Mouse (Mus musculus) hindbrain, embryonic 10.5 days (tissue): ENCODE data around the gene Zbtb38. TPM values are rescaled to one million over a fixed set of nuclear protein-coding genes. Genes with fewer than 3 reads are reported as not detected.

ENCODE experiments used
- DNase-seq: peaks from one replicate; pipeline ENCODE4 v3.0.0-alpha.2; 2017; ENCODE audit warnings: low spot score
- H3K27ac ChIP-seq: fragments of 300-500 bp; sonication (generic); 2 replicates; pipeline ENCODE4 v1.5.1; 2016; ENCODE audit warnings: mild to moderate bottlenecking, moderate library complexity
- H3K27me3 ChIP-seq: fragments of 300-500 bp; sonication (generic); 2 replicates; pipeline ENCODE4 v1.6.1; 2016; ENCODE audit warnings: mild to moderate bottlenecking; ENCODE audit not compliant: poor library complexity, insufficient read depth, severe bottlenecking
- H3K36me3 ChIP-seq: fragments of 300-500 bp; sonication (generic); 2 replicates; pipeline ENCODE4 v1.6.1; 2016; ENCODE audit warnings: mild to moderate bottlenecking, moderate library complexity
- H3K4me1 ChIP-seq: fragments of 300-500 bp; sonication (generic); replicated peaks from 2 replicates; pipeline ENCODE4 v1.6.1; 2016; ENCODE audit warnings: mild to moderate bottlenecking
- H3K4me3 ChIP-seq: fragments of 300-500 bp; sonication (generic); 2 replicates; pipeline ENCODE4 v1.5.1; 2016; ENCODE audit warnings: mild to moderate bottlenecking, moderate library complexity
- H3K9me3 ChIP-seq: fragments of 300-500 bp; sonication (generic); 2 replicates; pipeline ENCODE4 v1.6.1; 2016; ENCODE audit warnings: mild to moderate bottlenecking, moderate library complexity
- WGBS: fragments of 180-500 bp; shearing (Covaris S2); methylation state at CpG from one replicate; pipeline ENCODE4 v1.1.7; 2016; 5-methylcytosine and 5-hydroxymethylcytosine counted together
- polyA plus RNA-seq: library from polyadenylated mRNA; unstranded; fragments of >200 nt; fragmentation: Nextera tagmentation; extraction: Ambion mirVana; gene quantifications from 2 replicates; pipeline ENCODE4 v1.2.1, GENCODE M21; 2016

Gene Zbtb38
- polyA plus RNA-seq, 1 experiment from 2014 or later = 7.8 TPM

- DNase-seq = no peak
- H3K27ac ChIP-seq = no peak overlapping the region
- 56% methylated on average over 1 of the region's 1 CpGs for WGBS
- peaks cover 15% of the 10 kb centered on the region for H3K4me1 ChIP-seq
- H3K4me3 ChIP-seq = no peak overlapping the region
- H3K9me3 ChIP-seq = no peaks in the 10 kb centered on the region
- no peaks in the 10 kb centered on the region for H3K27me3 ChIP-seq
- no peaks in the 10 kb centered on the region for H3K36me3 ChIP-seq
Measured at GRCm38 (mm10) chr9:96754625-96754969, 2.0 kb upstream of the Zbtb38 start.

- H3K36me3 ChIP-seq = no peaks in the 10 kb centered on the region
- no peaks in the 10 kb centered on the region for H3K27me3 ChIP-seq
- WGBS = 78% methylated on average over 11 of the region's 11 CpGs
- peaks cover 12% of the 10 kb centered on the region for H3K4me1 ChIP-seq
- H3K27ac ChIP-seq = peak overlapping the region; percentile 9; the same call in 1 of the 2 replicates
- H3K9me3 ChIP-seq = no peaks in the 10 kb centered on the region
- DNase-seq = no peak
- H3K4me3 ChIP-seq = no peak overlapping the region
Measured at GRCm38 (mm10) chr9:96753921-96754624, 1.4 kb upstream of the Zbtb38 start.

GRCm38 (mm10) chr9:96753392-96753791 is 761 bp upstream of the Zbtb38 start:
- H3K27me3 ChIP-seq = no peaks in the 10 kb centered on the region

GRCm38 (mm10) chr9:96751821-96752602 is 619 bp downstream of the Zbtb38 start:
- no peak overlapping the region for H3K4me3 ChIP-seq
- no peaks in the 10 kb centered on the region for H3K36me3 ChIP-seq
- 89% methylated on average over 15 of the region's 15 CpGs for WGBS
- no peaks in the 10 kb centered on the region for H3K27me3 ChIP-seq
- peak overlapping the region; percentile 73 for H3K27ac ChIP-seq
- H3K9me3 ChIP-seq = no peaks in the 10 kb centered on the region
- H3K4me1 ChIP-seq = peaks cover 12% of the 10 kb centered on the region
- no peak for DNase-seq

More at GRCm38 (mm10) chr9:96753392-96753791, 761 bp upstream of the Zbtb38 start:
- peak overlapping the region; percentile 73; the same call in 1 of the 2 replicates for H3K27ac ChIP-seq
- 89% methylated on average over 8 of the region's 8 CpGs for WGBS
- no peaks in the 10 kb centered on the region for H3K36me3 ChIP-seq
- DNase-seq = no peak
- no peaks in the 10 kb centered on the region for H3K9me3 ChIP-seq
- peaks cover 12% of the 10 kb centered on the region for H3K4me1 ChIP-seq
- H3K4me3 ChIP-seq = no peak overlapping the region

GRCm38 (mm10) chr9:96750636-96751035 is 2.0 kb downstream of the Zbtb38 start:
- DNase-seq = no peak
- no peak overlapping the region for H3K4me3 ChIP-seq
- H3K4me1 ChIP-seq = peaks cover 12% of the 10 kb centered on the region
- H3K9me3 ChIP-seq = no peaks in the 10 kb centered on the region
- WGBS = 97% methylated on average over 11 of the region's 11 CpGs
- H3K27me3 ChIP-seq = no peaks in the 10 kb centered on the region
- no peak overlapping the region for H3K27ac ChIP-seq
- no peaks in the 10 kb centered on the region for H3K36me3 ChIP-seq

- H3K9me3 ChIP-seq = no peaks in the 10 kb centered on the region
- H3K4me3 ChIP-seq = no peak overlapping the region
- H3K27ac ChIP-seq = no peak overlapping the region
- WGBS = 90% methylated on average over 9 of the region's 9 CpGs
- no peaks in the 10 kb centered on the region; the same call in 1 of the 2 replicates for H3K4me1 ChIP-seq
- no peaks in the 10 kb centered on the region for H3K36me3 ChIP-seq
- no peak for DNase-seq
- no peaks in the 10 kb centered on the region for H3K27me3 ChIP-seq
Measured at GRCm38 (mm10) chr9:96746527-96746926, 6.1 kb downstream of the Zbtb38 start.

- DNase-seq = no peak
- Histone ChIP-seq H3K27ac (no peak overlapping the region), H3K4me1 (peaks cover 7% of the 10 kb centered on the region; the same call in 1 of the 2 replicates), H3K4me3 (no peak overlapping the region), H3K9me3 (no peaks in the 10 kb centered on the region), H3K27me3 (no peaks in the 10 kb centered on the region), H3K36me3 (no peaks in the 10 kb centered on the region)
- 90% methylated on average over 2 of the region's 2 CpGs for WGBS
Measured at GRCm38 (mm10) chr9:96744909-96745308, 7.7 kb downstream of the Zbtb38 start.

GRCm38 (mm10) chr9:96741365-96742085 is 11.1 kb downstream of the Zbtb38 start:
- Histone ChIP-seq H3K36me3 (no peaks in the 10 kb centered on the region), H3K4me3 (no peak overlapping the region), H3K4me1 (peaks cover 7% of the 10 kb centered on the region; the same call in 1 of the 2 replicates), H3K27me3 (no peaks in the 10 kb centered on the region), H3K27ac (no peak overlapping the region), H3K9me3 (no peaks in the 10 kb centered on the region)
- no peak for DNase-seq
- 88% methylated on average over 17 of the region's 17 CpGs for WGBS

- no peaks in the 10 kb centered on the region for H3K36me3 ChIP-seq
- no peaks in the 10 kb centered on the region for H3K9me3 ChIP-seq
- peaks cover 7% of the 10 kb centered on the region; the same call in 1 of the 2 replicates for H3K4me1 ChIP-seq
- WGBS = 75% methylated on average over 15 of the region's 15 CpGs
- no peak overlapping the region for H3K27ac ChIP-seq
- DNase-seq = no peak
- H3K27me3 ChIP-seq = no peaks in the 10 kb centered on the region
- H3K4me3 ChIP-seq = no peak overlapping the region
Measured at GRCm38 (mm10) chr9:96740712-96741364, 11.8 kb downstream of the Zbtb38 start.

- Histone ChIP-seq H3K36me3 (no peaks in the 10 kb centered on the region), H3K27me3 (no peaks in the 10 kb centered on the region), H3K9me3 (no peaks in the 10 kb centered on the region), H3K4me1 (peaks cover 7% of the 10 kb centered on the region; the same call in 1 of the 2 replicates), H3K27ac (no peak overlapping the region), H3K4me3 (no peak overlapping the region)
- WGBS = 94% methylated on average over 22 of the region's 22 CpGs
- no peak for DNase-seq
Measured at GRCm38 (mm10) chr9:96739808-96740711, 12.6 kb downstream of the Zbtb38 start.

GRCm38 (mm10) chr9:96738563-96739355 is 13.9 kb downstream of the Zbtb38 start:
- WGBS = 85% methylated on average over 13 of the region's 13 CpGs
- Histone ChIP-seq H3K4me1 (peaks cover 7% of the 10 kb centered on the region), H3K27ac (no peak overlapping the region), H3K4me3 (no peak overlapping the region), H3K27me3 (no peaks in the 10 kb centered on the region), H3K36me3 (no peaks in the 10 kb centered on the region), H3K9me3 (no peaks in the 10 kb centered on the region)
- DNase-seq = no peak
